ENCODE assay signal across 10 mouse cellular contexts in the genomic region with DNA sequence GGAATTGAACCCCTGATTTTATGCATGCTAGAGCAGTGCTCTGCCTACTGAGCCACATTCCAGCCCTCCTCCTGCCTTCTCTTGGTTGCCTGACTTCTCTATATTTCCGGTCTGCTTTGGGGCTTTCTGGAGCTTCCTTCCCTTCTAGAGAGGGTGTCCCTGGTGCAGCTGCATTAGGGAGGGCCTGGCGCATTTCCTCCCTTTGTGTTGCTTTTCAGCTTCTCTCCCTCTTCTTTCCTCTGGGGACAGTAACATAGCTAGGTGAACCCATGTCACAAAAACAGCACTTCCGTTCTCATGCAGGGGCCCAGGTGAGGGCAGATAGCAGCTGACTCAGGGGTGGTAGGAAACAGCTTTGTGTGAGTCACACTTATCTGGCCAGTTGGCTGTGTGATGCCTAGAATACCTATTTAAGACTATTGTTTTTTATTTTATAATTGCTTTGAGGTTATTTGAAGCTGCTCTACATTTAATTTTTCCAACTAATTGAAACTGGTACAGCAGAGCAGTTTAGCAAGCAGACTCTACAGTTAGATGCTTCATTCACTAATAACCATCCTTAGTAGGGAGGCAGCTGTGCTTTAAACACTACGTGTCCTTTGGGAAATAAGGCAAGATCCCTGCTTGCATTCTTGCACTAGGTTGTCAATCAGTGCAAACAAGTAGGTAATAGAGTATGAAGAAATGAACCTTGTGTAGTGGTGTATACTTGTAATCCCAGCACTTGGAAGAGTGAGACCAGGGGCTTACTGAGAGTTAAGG.
DNase-seq lines count a peak whose midpoint lies in the region; ATAC-seq and TF ChIP-seq lines count a peak whose summit lies in the region.
"Had no signal": no experiment of that assay in that cellular context is flagged by ENCODE, and none has a peak within 500 bp of the region (broad histone marks: within the 10 kb centered on the region; RNA-seq: fewer than 3 reads in every experiment).

No protein-coding gene starts in this region.

- no peak for TF ChIP-seq POLR2A in kidney, adult 2 months (IDR thresholded peaks at IDR 0.05; ENCODE audit: low read depth, low read length)

- 64% methylated on average over 4 of the region's 4 CpGs for WGBS in kidney, adult 2 months
- WGBS in kidney, postnatal 0 days: 59% methylated on average over 4 of the region's 4 CpGs
- WGBS in forebrain, embryonic 16.5 days: 79% methylated on average over 4 of the region's 4 CpGs

- H3K4me2 ChIP-seq in kidney, postnatal 0 days (ENCODE audit: low read length): no peak overlapping the region
- no peak overlapping the region for H3K4me2 ChIP-seq in forebrain, embryonic 16.5 days (ENCODE audit: low read length)
- H3K4me2 ChIP-seq: embryonic facial prominence, embryonic 13.5 days had no signal

- H3K9me3 ChIP-seq in kidney, postnatal 0 days (replicated peaks; ENCODE audit: low read length): no peaks in the 10 kb centered on the region
- H3K9me3 ChIP-seq in forebrain, embryonic 16.5 days (ENCODE audit: control insufficient read depth, low read length): no peaks in the 10 kb centered on the region
- H3K9me3 ChIP-seq: embryonic facial prominence, embryonic 13.5 days had no signal

- H3K36me3 ChIP-seq in kidney, adult 2 months (ENCODE audit: control insufficient read depth, insufficient read depth, low read length): no peaks in the 10 kb centered on the region
- no peaks in the 10 kb centered on the region for H3K36me3 ChIP-seq in kidney, postnatal 0 days (ENCODE audit: insufficient read depth, low read length)
- H3K36me3 ChIP-seq in forebrain, embryonic 16.5 days (ENCODE audit: control insufficient read depth, insufficient read depth): no peaks in the 10 kb centered on the region
- H3K36me3 ChIP-seq: embryonic facial prominence, embryonic 13.5 days had no signal

- no peak overlapping the region for H3K9ac ChIP-seq in kidney, postnatal 0 days (ENCODE audit: low read depth, low read length)
- H3K9ac ChIP-seq in forebrain, embryonic 16.5 days (replicated peaks; ENCODE audit: low read depth, low read length): no peak overlapping the region
- H3K9ac ChIP-seq: embryonic facial prominence, embryonic 13.5 days had no signal

- no peak overlapping the region for H3K4me3 ChIP-seq in kidney, adult 2 months (ENCODE audit: insufficient read depth, low read depth, low read length)
- H3K4me3 ChIP-seq in kidney, postnatal 0 days (replicated peaks; ENCODE audit: low read depth, low read length): no peak overlapping the region
- no peak overlapping the region for H3K4me3 ChIP-seq in forebrain, embryonic 16.5 days (replicated peaks; ENCODE audit: low read length)
- H3K4me3 ChIP-seq: embryonic facial prominence, embryonic 13.5 days had no signal

- DNase-seq in kidney, adult 2 months: peak; percentile 13
- no peak for DNase-seq in kidney, adult 11 months
- DNase-seq in A20 (ENCODE audit: low read depth, low spot score): peak; percentile 5
- DNase-seq in brain, adult 2 months (ENCODE audit: low read depth, low spot score): peak; percentile 21
- peak; percentile 35 for DNase-seq in kidney, postnatal 0 days (ENCODE audit: low spot score)
- DNase-seq in right cerebral cortex, postnatal 14 days: no peak
- DNase-seq in layer of hippocampus, adult 9-10 months (ENCODE audit: low spot score): no peak
- DNase-seq: gastrocnemius, postnatal 10 days had no signal

- no peak for ATAC-seq in kidney, postnatal 0 days (replicated peaks; ENCODE audit: low FRiP score, low read depth)
- no peak for ATAC-seq in forebrain, embryonic 16.5 days

- H3K27me3 ChIP-seq in kidney, adult 2 months (replicated peaks; ENCODE audit: control insufficient read depth, insufficient read depth, low read length): no peaks in the 10 kb centered on the region
- no peaks in the 10 kb centered on the region for H3K27me3 ChIP-seq in kidney, postnatal 0 days (ENCODE audit: insufficient read depth, low read length)
- no peaks in the 10 kb centered on the region for H3K27me3 ChIP-seq in forebrain, embryonic 16.5 days (replicated peaks; ENCODE audit: control insufficient read depth, insufficient read depth, low read length)
- H3K27me3 ChIP-seq: embryonic facial prominence, embryonic 13.5 days had no signal

- no peaks in the 10 kb centered on the region for H3K4me1 ChIP-seq in kidney, adult 2 months (ENCODE audit: control insufficient read depth, insufficient read depth, low read length)
- 0 out of 2 replicates have a peak, but pooled peaks cover 5% of the 10 kb centered on the region for H3K4me1 ChIP-seq in kidney, postnatal 0 days (replicated peaks; ENCODE audit: insufficient read depth, low read length)
- H3K4me1 ChIP-seq in forebrain, embryonic 16.5 days (replicated peaks; ENCODE audit: control insufficient read depth, insufficient read depth, low read length): no peaks in the 10 kb centered on the region
- H3K4me1 ChIP-seq: embryonic facial prominence, embryonic 13.5 days had no signal

- no peak for TF ChIP-seq CTCF in kidney, adult 2 months (conservative IDR thresholded peaks at IDR 0.05; ENCODE audit: insufficient read depth, insufficient read length, low read depth, low read length)
- TF ChIP-seq CTCF in kidney, postnatal 0 days (IDR thresholded peaks at IDR 0.05; ENCODE audit: low read depth): no peak

- no peak overlapping the region for H3K27ac ChIP-seq in kidney, adult 2 months (ENCODE audit: insufficient read depth, low read depth, low read length)
- H3K27ac ChIP-seq in kidney, postnatal 0 days: no peak overlapping the region
- no peak overlapping the region for H3K27ac ChIP-seq in forebrain, embryonic 16.5 days (ENCODE audit: low read length)
- H3K27ac ChIP-seq: embryonic facial prominence, embryonic 13.5 days had no signal

Comparison
In these comparisons a context has a peak if more than half of its experiments do, and no peak if none do; other contexts are left out.
1. DNase-seq: peak in kidney, adult 2 months (single experiment), A20 (single experiment), brain, adult 2 months (single experiment) and kidney, postnatal 0 days (single experiment); none in kidney, adult 11 months (single experiment), right cerebral cortex, postnatal 14 days (single experiment) and layer of hippocampus, adult 9-10 months (single experiment).